Mouse (Mus musculus) layer of hippocampus, adult 2 months (tissue): ENCODE data around the gene Dennd6b. TPM values are rescaled to one million over a fixed set of nuclear protein-coding genes. Genes with fewer than 3 reads are reported as not detected.

Experiments used
- DNase-seq, 2 experiments: peaks; one replicate each; pipeline ENCODE4 v3.0.0; 2022; ENCODE audit warnings: low spot score in 2 of 2
- H3K27ac ChIP-seq: fragments of 200-600 bp; 2 replicates; pipeline ENCODE4 v1.8.1; 2022
- H3K4me3 ChIP-seq: fragments of 200-600 bp; 2 replicates; pipeline ENCODE4 v1.8.1; 2022; ENCODE audit warnings: mild to moderate bottlenecking
- CTCF ChIP-seq: fragments of 200-600 bp; conservative IDR thresholded peaks from 2 replicates; pipeline ENCODE4 v1.8.1; 2022; ENCODE audit warnings: antibody characterized with exemption, mild to moderate bottlenecking, moderate library complexity
- total RNA-seq, 2 experiments: library from RNA; stranded (reverse); gene quantifications; 2 replicates each; pipeline ENCODE4 v1.2.3; 2021

The Dennd6b gene
- total RNA-seq, 2 experiments from 2014 or later: 39.6 to 41.5 TPM

DNA sequence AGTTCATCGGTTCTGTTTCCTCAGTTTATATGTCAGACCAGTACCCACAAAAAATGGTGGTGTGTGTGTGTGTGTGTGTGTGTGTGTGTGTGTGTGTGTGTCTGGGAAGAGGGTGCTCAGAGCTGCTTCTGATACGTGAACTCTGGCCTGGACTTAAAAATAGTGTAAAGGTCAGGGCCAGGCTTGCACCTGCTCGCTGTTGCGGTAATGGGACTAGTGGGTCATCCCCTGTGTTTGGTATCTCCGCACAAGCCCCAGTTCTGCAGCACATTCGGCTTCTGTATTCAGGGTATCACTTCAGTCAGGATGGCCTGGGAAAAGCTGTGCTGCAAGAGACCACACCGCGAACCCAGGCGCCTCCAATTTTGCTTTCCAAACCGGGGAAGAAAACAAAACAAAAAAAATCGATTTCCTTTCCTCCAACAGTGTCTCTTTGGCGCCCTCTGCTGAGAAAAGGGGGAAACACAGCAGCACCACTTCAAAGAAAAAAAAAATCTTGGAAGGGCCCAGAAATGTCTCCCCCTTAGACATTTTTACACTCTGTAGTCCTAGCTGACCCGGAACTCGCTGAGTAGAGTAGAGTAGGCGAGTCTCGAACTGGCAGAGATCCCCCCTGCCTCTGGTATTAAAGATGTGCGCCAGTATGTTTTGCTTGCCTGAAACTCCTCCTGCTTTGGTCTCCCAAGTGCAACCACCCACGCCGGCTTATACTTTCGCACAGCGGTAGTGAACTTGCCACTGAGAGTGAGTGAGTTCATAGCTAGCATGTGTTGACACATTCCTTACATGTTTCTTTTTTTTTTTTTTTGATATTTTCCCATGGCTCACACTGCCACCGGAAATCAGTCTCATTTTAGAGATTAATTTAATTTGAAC lies 13.8 kb upstream of the Dennd6b start:
- H3K27ac ChIP-seq: peak overlapping the region; percentile 99
- peak; percentile 92 for TF ChIP-seq CTCF
- peak; percentile 81 to 88 for DNase-seq
- H3K4me3 ChIP-seq: peak overlapping the region; percentile 48

DNA sequence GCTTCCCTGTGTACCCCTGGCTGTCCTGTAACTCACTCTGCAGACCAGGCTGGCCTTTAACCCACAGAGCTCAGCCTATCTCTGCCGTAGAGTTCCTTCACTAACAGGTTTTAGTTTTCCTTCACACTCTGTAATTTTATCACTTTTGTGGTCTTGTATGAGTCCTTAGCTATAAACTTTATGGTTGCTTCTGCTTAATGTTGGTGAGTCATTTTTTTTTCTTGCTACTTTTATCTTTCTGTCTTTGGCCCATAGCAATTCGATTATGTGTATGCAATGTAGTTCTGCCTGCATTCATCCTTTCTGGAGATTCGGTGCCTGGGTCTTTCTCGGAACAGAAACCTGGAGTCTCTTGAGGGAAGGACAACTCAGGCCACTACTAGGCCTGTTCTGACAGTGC lies 11.2 kb upstream of the Dennd6b start:
- TF ChIP-seq CTCF: no peak
- H3K27ac ChIP-seq: no peak overlapping the region
- DNase-seq: no peak
- no peak overlapping the region for H3K4me3 ChIP-seq

DNA sequence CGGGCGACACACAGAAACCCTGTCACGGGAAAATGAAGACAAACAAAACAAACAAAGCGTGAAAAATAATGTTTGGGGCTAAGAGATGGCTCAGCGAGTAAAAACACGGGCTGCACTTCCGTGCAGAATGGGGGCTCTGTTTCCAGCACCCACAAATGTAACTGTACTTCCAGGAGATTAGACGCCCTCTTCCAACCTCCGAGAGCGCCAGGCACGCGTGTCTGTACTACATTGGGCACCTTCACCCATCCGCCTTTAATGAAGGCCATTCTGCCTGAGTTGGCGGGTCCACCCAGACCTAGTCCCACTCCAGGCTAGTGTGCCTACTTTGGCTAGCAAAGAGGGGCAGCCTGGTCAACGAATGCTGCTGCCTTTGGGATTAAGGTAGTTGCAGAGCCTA lies 760 bp upstream of the Dennd6b start:
- TF ChIP-seq CTCF: no peak
- peak overlapping the region; percentile 100 for H3K27ac ChIP-seq

DNA sequence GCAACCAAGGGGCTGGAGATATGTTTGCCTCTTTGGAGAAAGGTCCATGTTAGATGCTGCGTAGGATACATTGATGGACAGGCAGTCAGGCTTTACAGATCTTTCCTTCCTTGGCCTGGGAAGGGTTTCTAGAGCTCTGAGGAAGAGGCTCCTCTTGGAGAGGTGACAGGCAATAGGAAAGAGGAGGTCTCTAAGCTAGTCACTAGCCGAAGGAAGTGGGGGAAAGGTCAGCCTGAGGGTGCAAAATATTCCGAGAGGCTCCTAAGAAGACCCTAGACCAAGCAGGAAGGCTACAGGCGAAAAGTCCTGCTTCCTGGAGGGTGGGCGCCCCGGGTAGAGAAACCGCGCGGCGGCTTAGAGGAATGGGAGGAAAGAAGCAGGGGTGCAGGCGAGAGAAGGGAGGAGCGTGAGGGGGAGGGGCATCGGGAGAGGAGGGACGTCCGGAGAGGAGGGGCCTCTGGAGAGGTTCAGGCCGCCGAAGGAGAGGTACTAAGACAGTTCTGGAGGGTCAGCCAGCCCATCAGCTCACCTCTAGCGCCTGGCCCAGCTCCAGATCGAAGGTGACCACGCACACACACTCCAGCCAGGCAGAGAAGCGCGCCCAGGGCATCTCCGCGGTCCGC lies 495 bp downstream of the Dennd6b start:
- no peak for TF ChIP-seq CTCF
- peak; percentile 90 to 93 for DNase-seq

More for the DNA sequence above, 760 bp upstream of the Dennd6b start:
- peak overlapping the region; percentile 90 for H3K4me3 ChIP-seq
- no peak for DNase-seq

GRCm38 (mm10) chr15:89195261-89195681 lies 1.0 kb downstream of the Dennd6b start:
- H3K4me3 ChIP-seq: peak overlapping the region; percentile 90
- H3K27ac ChIP-seq: peak overlapping the region; percentile 100
- no peak for DNase-seq
- TF ChIP-seq CTCF: no peak

More for the DNA sequence above, 495 bp downstream of the Dennd6b start:
- peak overlapping the region; percentile 100 for H3K27ac ChIP-seq
- H3K4me3 ChIP-seq: peak overlapping the region; percentile 90

- H3K27ac ChIP-seq: peak overlapping the region; percentile 32; the same call in 1 of the 2 replicates
- DNase-seq: no peak
- no peak for TF ChIP-seq CTCF
- no peak overlapping the region for H3K4me3 ChIP-seq
These were observed 11.4 kb downstream of the Dennd6b start for GRCm38 (mm10) chr15:89184937-89185227.

- no peak overlapping the region for H3K4me3 ChIP-seq
- TF ChIP-seq CTCF: no peak
- DNase-seq: no peak
- peak overlapping the region; percentile 32; the same call in 1 of the 2 replicates for H3K27ac ChIP-seq
These were observed 12.0 kb downstream of the Dennd6b start for GRCm38 (mm10) chr15:89184141-89184936.

DNA sequence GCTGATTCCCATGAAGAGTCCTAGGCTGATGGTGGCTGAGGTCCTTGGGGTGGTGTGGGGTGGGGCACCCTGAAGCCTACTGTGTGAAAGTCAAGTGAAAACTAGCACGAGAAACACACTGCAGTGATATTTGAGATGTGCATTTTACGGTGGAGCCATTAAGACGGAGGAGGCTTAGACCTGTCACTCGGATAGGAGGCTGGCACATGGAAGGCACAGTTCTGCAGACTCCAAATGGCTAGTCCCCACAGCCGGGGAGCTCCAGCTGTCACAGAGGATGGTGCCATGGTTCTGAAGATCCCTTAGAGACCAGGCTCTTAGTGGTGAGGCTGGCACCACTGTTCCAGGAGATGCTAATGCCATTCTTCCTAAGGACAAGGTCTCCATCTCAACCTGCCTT lies 13.5 kb downstream of the Dennd6b start:
- DNase-seq: peak in 1 of 2 experiments; percentile 39
- no peak overlapping the region for H3K4me3 ChIP-seq
- peak overlapping the region; percentile 96 for H3K27ac ChIP-seq
- TF ChIP-seq CTCF: no peak

GRCm38 (mm10) chr15:89182328-89182741 lies 14.0 kb downstream of the Dennd6b start:
- DNase-seq: no peak
- peak; percentile 45 for TF ChIP-seq CTCF
- Histone ChIP-seq H3K4me3 (no peak overlapping the region), H3K27ac (peak overlapping the region; percentile 96)

DNA sequence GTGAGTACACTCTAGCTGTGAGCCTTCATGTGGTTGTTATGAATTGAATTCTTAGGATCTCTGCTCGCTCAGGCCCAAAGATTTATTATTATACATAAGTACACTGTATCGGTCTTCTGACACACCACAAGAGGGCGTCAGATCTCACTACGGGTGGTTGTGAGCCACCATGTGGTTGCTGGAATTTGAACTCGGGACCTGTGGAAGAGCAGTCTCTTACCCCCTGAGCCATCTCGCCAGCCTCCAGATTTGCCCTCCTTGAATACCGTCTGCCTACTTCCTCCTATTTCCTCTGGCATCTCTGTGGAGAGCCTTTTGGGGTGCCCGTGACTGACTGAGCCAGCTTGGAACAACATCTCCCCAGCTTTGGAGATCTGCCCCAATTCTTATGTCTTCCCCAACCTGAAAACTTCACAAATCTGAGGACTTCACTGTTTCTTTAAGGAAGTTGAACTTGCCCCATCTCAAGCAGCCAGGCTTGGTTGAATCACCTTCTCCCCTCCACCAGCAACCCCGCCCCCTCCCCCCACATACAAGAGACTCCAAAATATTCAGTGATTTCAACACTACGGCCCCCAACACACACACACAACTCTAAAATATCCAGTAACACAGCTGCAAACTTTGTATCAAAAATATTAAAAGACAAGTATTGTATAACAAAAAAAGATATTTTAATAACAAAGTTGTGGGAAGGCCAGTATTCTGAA lies 14.6 kb downstream of the Dennd6b start:
- Histone ChIP-seq H3K4me3 (no peak overlapping the region; the same call in 1 of the 2 replicates), H3K27ac (peak overlapping the region; percentile 96)
- no peak for DNase-seq
- peak; percentile 70 for TF ChIP-seq CTCF

- Histone ChIP-seq H3K4me3 (peak within 1 kb of the TSS; percentile 75), H3K27ac (peak within 1 kb of the TSS; percentile 96)
- TF ChIP-seq CTCF: no peak
- DNase-seq: peak; percentile 68 to 76
These were observed 15.6 kb downstream of the Dennd6b start, which contains the start of gene Plxnb2 for GRCm38 (mm10) chr15:89180571-89181229. TSS of gene Plxnb2 (minus strand) at chr15:89180788.

DNA sequence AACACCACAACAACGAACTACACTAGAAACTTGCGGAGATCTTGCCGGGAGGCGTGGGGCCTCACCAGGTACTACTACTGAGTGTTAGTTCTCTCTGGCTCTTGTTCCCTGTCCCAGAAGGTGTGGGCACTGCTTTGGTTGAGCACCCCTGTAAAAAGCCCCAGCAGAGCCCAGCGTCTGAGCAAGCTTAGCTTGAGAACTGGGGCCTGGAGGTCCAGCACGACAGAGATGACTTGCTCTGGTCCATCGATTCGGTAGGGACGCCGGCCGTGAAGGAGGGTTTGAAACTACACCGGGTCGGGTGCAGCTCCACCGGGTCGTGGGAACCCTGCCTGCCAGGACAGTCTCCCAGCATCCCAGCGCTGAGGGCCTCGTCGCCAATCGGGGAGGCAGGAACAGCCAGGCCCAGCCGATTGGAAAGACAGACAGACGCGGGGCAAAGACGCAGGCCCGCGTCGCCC lies 16.2 kb downstream of the Dennd6b start:
- peak overlapping the region; percentile 75 for H3K4me3 ChIP-seq
- DNase-seq: no peak
- TF ChIP-seq CTCF: no peak
- peak overlapping the region; percentile 96 for H3K27ac ChIP-seq
